Mouse (Mus musculus) C2C12 (cell line): ENCODE data around the gene Bcl6b. TPM values are rescaled to one million over a fixed set of nuclear protein-coding genes. Genes with fewer than 3 reads are reported as not detected.

Experiments
- H3K27me3 ChIP-seq: one replicate; pipeline ENCODE4 v1.6.1; 2011; ENCODE audit not compliant: control insufficient read depth, insufficient read depth, insufficient read length
- H3K36me3 ChIP-seq: one replicate; pipeline ENCODE4 v1.6.1; 2011; ENCODE audit not compliant: control insufficient read depth, insufficient read depth
- H3K4me3 ChIP-seq: one replicate; pipeline ENCODE4 v1.5.1; 2011; ENCODE audit warnings: mild to moderate bottlenecking, control low read depth; ENCODE audit not compliant: poor library complexity, insufficient read depth, severe bottlenecking
- H3K79me2 ChIP-seq: one replicate; pipeline ENCODE4 v1.6.1; 2011; ENCODE audit not compliant: control insufficient read depth, insufficient read depth
- H3K79me3 ChIP-seq: one replicate; pipeline ENCODE4 v1.6.1; 2011; ENCODE audit warnings: low read depth, control low read depth
- H3ac ChIP-seq: one replicate; pipeline ENCODE3; 2011; ENCODE audit warnings: low read depth; ENCODE audit not compliant: control insufficient read depth, insufficient read length
- CEBPB ChIP-seq: IDR thresholded peaks from one replicate; pipeline ENCODE4 v1.6.1; 2011; ENCODE audit warnings: low read depth, mild to moderate bottlenecking, control low read depth, moderate library complexity
- CTCF ChIP-seq: IDR thresholded peaks from one replicate; pipeline ENCODE4 v1.5.1; 2011; ENCODE audit not compliant: control insufficient read depth, insufficient read depth, insufficient read length
- FOSL1 ChIP-seq: IDR thresholded peaks from one replicate; pipeline ENCODE4 v1.8.0; 2011; ENCODE audit warnings: mild to moderate bottlenecking, low read length; ENCODE audit not compliant: poor library complexity, insufficient read depth, severe bottlenecking
- MAX ChIP-seq: IDR thresholded peaks from one replicate; pipeline ENCODE4 v1.6.1; 2011; ENCODE audit warnings: mild to moderate bottlenecking, control low read depth
- MYOD1 ChIP-seq: IDR thresholded peaks from one replicate; pipeline ENCODE4 v1.6.1; 2011; ENCODE audit warnings: low read depth; ENCODE audit not compliant: control insufficient read depth, insufficient read length
- MYOG ChIP-seq: IDR thresholded peaks from one replicate; pipeline ENCODE4 v1.6.1; 2011; ENCODE audit not compliant: control insufficient read depth, insufficient read length; ENCODE audit errors: extremely low read depth
- USF1 ChIP-seq: IDR thresholded peaks from one replicate; pipeline ENCODE4 v1.6.1; 2011; ENCODE audit warnings: low read depth, mild to moderate bottlenecking, control low read depth, moderate library complexity
- polyA plus RNA-seq: library from polyadenylated mRNA; unstranded; fragments of >200 nt; fragmentation: generic; extraction: Trizol; gene quantifications from one replicate; pipeline ENCODE4 v1.2.1, GENCODE M21; 2012; ENCODE audit warnings: missing spikeins

Bcl6b gene
- polyA plus RNA-seq, 1 experiment: 9.3 TPM

- Histone ChIP-seq H3ac (no peak overlapping the region), H3K79me3 (no peaks in the 10 kb centered on the region), H3K36me3 (no peaks in the 10 kb centered on the region), H3K27me3 (no peaks in the 10 kb centered on the region), H3K79me2 (no peaks in the 10 kb centered on the region), H3K4me3 (no peak overlapping the region)
- TF ChIP-seq MYOD1 (no peak), USF1 (no peak), CTCF (no peak), MYOG (no peak), FOSL1 (no peak), MAX (no peak), CEBPB (no peak)
Measured at GRCm38 (mm10) chr11:70265252-70265651, 35.7 kb upstream of the Bcl6b start.

- H3ac ChIP-seq: no peak overlapping the region
- H3K36me3 ChIP-seq: no peaks in the 10 kb centered on the region
- peaks cover 4% of the 10 kb centered on the region for H3K27me3 ChIP-seq
- no peaks in the 10 kb centered on the region for H3K79me3 ChIP-seq
- H3K79me2 ChIP-seq: no peaks in the 10 kb centered on the region
- no peak overlapping the region for H3K4me3 ChIP-seq
- no peak for TF ChIP-seq MYOD1
- peak; percentile 45 for TF ChIP-seq FOSL1
Measured at GRCm38 (mm10) chr11:70259035-70259434, 29.4 kb upstream of the Bcl6b start.

- TF ChIP-seq CEBPB (no peak), CTCF (peak; percentile 57)
- Histone ChIP-seq H3K4me3 (no peak within 1 kb of the TSS), H3ac (peak within 1 kb of the TSS; percentile 45), H3K79me2 (no peaks in the 10 kb centered on the region), H3K36me3 (no peaks in the 10 kb centered on the region), H3K79me3 (no peaks in the 10 kb centered on the region), H3K27me3 (peaks cover 18% of the 10 kb centered on the region)
Measured at GRCm38 (mm10) chr11:70254931-70255531, 25.4 kb upstream of the Bcl6b start, which contains the start of gene Alox12. Alox12 (minus strand) TSS chr11:70255353.

DNA sequence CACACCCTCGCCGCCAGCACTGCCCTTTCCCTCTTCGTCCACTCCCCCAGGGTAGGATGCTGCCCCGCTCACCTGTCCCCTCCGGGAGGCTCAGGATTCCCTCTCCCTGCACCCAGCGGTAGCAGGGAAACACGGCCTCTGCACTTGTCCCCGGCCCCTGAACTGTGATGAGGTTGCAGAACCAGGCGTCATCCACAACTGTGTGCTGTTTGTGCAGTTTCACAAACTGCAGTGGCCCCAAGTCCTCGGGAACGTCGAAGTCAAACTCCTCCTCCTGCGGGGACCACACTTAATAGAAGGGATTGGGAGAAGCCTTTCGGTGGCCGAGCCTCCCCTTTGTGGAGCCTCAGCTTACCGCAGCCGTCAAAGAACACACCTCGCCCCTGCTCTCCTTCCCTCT is 24.7 kb upstream of the Bcl6b start:
- Histone ChIP-seq H3K36me3 (no peaks in the 10 kb centered on the region), H3K79me3 (no peaks in the 10 kb centered on the region), H3K27me3 (peaks cover 18% of the 10 kb centered on the region), H3ac (no peak overlapping the region), H3K4me3 (no peak overlapping the region), H3K79me2 (no peaks in the 10 kb centered on the region)
- TF ChIP-seq FOSL1: no peak
- TF ChIP-seq USF1: no peak
- no peak for TF ChIP-seq MYOD1
- TF ChIP-seq CTCF: no peak
- no peak for TF ChIP-seq MAX
- TF ChIP-seq MYOG: no peak
- no peak for TF ChIP-seq CEBPB

DNA sequence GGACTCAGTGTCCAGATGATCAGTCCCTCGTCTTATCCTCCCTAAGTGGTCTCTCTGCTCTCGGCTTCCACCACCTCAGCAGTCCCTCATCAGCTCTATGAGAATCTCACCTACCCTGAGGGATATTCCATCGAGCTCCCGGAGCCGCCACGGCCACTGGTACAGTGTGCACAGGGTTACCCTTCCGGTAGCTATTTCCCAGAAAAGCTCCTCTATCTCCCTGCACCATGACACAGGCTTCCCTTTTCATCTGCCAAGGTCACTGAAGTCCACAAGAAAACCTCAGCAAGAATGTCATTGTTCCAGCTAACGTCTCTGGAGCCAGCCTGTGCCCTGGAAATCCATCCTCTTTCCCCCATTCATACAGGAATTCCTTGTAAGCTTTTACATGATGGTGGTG is 22.3 kb upstream of the Bcl6b start:
- peaks cover 20% of the 10 kb centered on the region for H3K27me3 ChIP-seq

GRCm38 (mm10) chr11:70250150-70250549 is 20.6 kb upstream of the Bcl6b start:
- no peaks in the 10 kb centered on the region for H3K79me3 ChIP-seq
- TF ChIP-seq FOSL1 (no peak), MAX (no peak), CTCF (no peak), USF1 (no peak), MYOG (no peak), CEBPB (no peak), MYOD1 (no peak)
- H3K4me3 ChIP-seq: no peak overlapping the region
- no peak overlapping the region for H3ac ChIP-seq
- peaks cover 36% of the 10 kb centered on the region for H3K27me3 ChIP-seq
- no peaks in the 10 kb centered on the region for H3K36me3 ChIP-seq
- H3K79me2 ChIP-seq: no peaks in the 10 kb centered on the region

More for the DNA sequence above, 22.3 kb upstream of the Bcl6b start:
- no peak overlapping the region for H3ac ChIP-seq
- H3K4me3 ChIP-seq: no peak overlapping the region
- no peaks in the 10 kb centered on the region for H3K79me2 ChIP-seq
- H3K79me3 ChIP-seq: no peaks in the 10 kb centered on the region
- H3K36me3 ChIP-seq: no peaks in the 10 kb centered on the region
- TF ChIP-seq MYOG: no peak
- TF ChIP-seq MYOD1: no peak
- TF ChIP-seq CTCF: no peak
- TF ChIP-seq USF1: no peak
